Mouse (Mus musculus) intestine, embryonic 16.5 days (tissue): ENCODE measurements around the gene Piezo1. TPM values are rescaled to one million over a fixed set of nuclear protein-coding genes. Genes with fewer than 3 reads are reported as not detected.

Source experiments
- ATAC-seq: fragments of 200-750 bp; cut with Nextera tagmentation; 2 replicates; pipeline ENCODE4 v1.8.0; 2017; ENCODE audit warnings: moderate TSS enrichment, moderate library complexity
- H3K27ac ChIP-seq: fragments of 300-500 bp; sonication (generic); 2 replicates; pipeline ENCODE4 v1.5.1; 2014; ENCODE audit warnings: mild to moderate bottlenecking, low read length
- H3K27me3 ChIP-seq: fragments of 300-500 bp; sonication (generic); replicated peaks from 2 replicates; pipeline ENCODE4 v1.6.1; 2014; ENCODE audit warnings: low read length, control low read depth, mixed read lengths; ENCODE audit not compliant: control insufficient read depth, insufficient read depth
- H3K36me3 ChIP-seq: fragments of 300-500 bp; sonication (generic); 2 replicates; pipeline ENCODE4 v1.6.1; 2014; ENCODE audit warnings: low read length, control low read depth; ENCODE audit not compliant: control insufficient read depth, insufficient read depth
- H3K4me1 ChIP-seq: fragments of 300-500 bp; sonication (generic); 2 replicates; pipeline ENCODE4 v1.6.1; 2014; ENCODE audit warnings: low read length, control low read depth, mixed read lengths; ENCODE audit not compliant: control insufficient read depth, insufficient read depth
- H3K4me2 ChIP-seq: fragments of 300-500 bp; sonication (generic); 2 replicates; pipeline ENCODE4 v1.6.1; 2014; ENCODE audit warnings: low read depth, low read length, control low read depth
- H3K4me3 ChIP-seq: fragments of 300-500 bp; sonication (generic); 2 replicates; pipeline ENCODE4 v1.5.1; 2014; ENCODE audit warnings: mild to moderate bottlenecking, low read length
- H3K9ac ChIP-seq: fragments of 300-500 bp; sonication (generic); 2 replicates; pipeline ENCODE4 v1.6.1; 2014; ENCODE audit warnings: low read depth, low read length
- H3K9me3 ChIP-seq: fragments of 300-500 bp; sonication (generic); 2 replicates; pipeline ENCODE4 v1.6.1; 2016; ENCODE audit warnings: low read length, control low read depth; ENCODE audit not compliant: control insufficient read depth
- WGBS: fragments of 180-500 bp; shearing (Covaris S2); extraction: QIAGEN DNeasy Blood & Tissue Kit; methylation state at CpG from one replicate; pipeline ENCODE4 v1.1.7; 2014; 5-methylcytosine and 5-hydroxymethylcytosine counted together
- polyA plus RNA-seq: library from polyadenylated mRNA; unstranded; fragments of >200 nt; fragmentation: Nextera tagmentation; extraction: Ambion mirVana; gene quantifications from 2 replicates; pipeline ENCODE4 v1.2.1, GENCODE M21; 2015

Gene Piezo1
- polyA plus RNA-seq, 1 experiment from 2014 or later = 11.3 TPM

- no peaks in the 10 kb centered on the region for H3K9me3 ChIP-seq
- H3K4me1 ChIP-seq = peaks cover 14% of the 10 kb centered on the region; the same call in 1 of the 2 replicates
- no peak for ATAC-seq
- peaks cover 11% of the 10 kb centered on the region; the same call in 1 of the 2 replicates for H3K27me3 ChIP-seq
- no peak overlapping the region; the same call in 1 of the 2 replicates for H3K9ac ChIP-seq
- 20% methylated on average over 7 of the region's 7 CpGs for WGBS
- H3K4me2 ChIP-seq = peak overlapping the region; percentile 68
- H3K4me3 ChIP-seq = peak overlapping the region; percentile 41; the same call in 1 of the 2 replicates
- no peak overlapping the region for H3K27ac ChIP-seq
- H3K36me3 ChIP-seq = no peaks in the 10 kb centered on the region
Observed at GRCm38 (mm10) chr8:122459990-122460389, 91.1 kb downstream of the Piezo1 start.

- Histone ChIP-seq H3K27me3 (peaks cover 11% of the 10 kb centered on the region; the same call in 1 of the 2 replicates), H3K4me1 (peaks cover 14% of the 10 kb centered on the region; the same call in 1 of the 2 replicates), H3K9me3 (no peaks in the 10 kb centered on the region), H3K27ac (no peak overlapping the region), H3K9ac (no peak overlapping the region), H3K4me2 (no peak overlapping the region), H3K4me3 (no peak overlapping the region), H3K36me3 (no peaks in the 10 kb centered on the region)
- no peak for ATAC-seq
- 65% methylated on average over 6 of the region's 6 CpGs for WGBS
Observed at GRCm38 (mm10) chr8:122459218-122459900, 91.8 kb downstream of the Piezo1 start.

- no peak for ATAC-seq
- H3K27me3 ChIP-seq = peaks cover 11% of the 10 kb centered on the region; the same call in 1 of the 2 replicates
- peaks cover 6% of the 10 kb centered on the region; the same call in 1 of the 2 replicates for H3K4me1 ChIP-seq
- no peak overlapping the region for H3K4me3 ChIP-seq
- H3K9me3 ChIP-seq = no peaks in the 10 kb centered on the region
- no peak overlapping the region for H3K4me2 ChIP-seq
- H3K27ac ChIP-seq = no peak overlapping the region
- 81% methylated on average over 11 of the region's 11 CpGs for WGBS
- no peak overlapping the region for H3K9ac ChIP-seq
- H3K36me3 ChIP-seq = no peaks in the 10 kb centered on the region
Observed at GRCm38 (mm10) chr8:122457171-122457570, 94.0 kb downstream of the Piezo1 start.

- H3K9me3 ChIP-seq = no peaks in the 10 kb centered on the region
- H3K4me1 ChIP-seq = peaks cover 4% of the 10 kb centered on the region; the same call in 1 of the 2 replicates
- H3K27ac ChIP-seq = no peak overlapping the region
- no peak overlapping the region for H3K4me3 ChIP-seq
- H3K27me3 ChIP-seq = peaks cover under 1% of the 10 kb centered on the region; the same call in 1 of the 2 replicates
- no peak for ATAC-seq
- no peaks in the 10 kb centered on the region for H3K36me3 ChIP-seq
- no peak overlapping the region for H3K9ac ChIP-seq
- 85% methylated on average over 6 of the region's 6 CpGs for WGBS
- H3K4me2 ChIP-seq = no peak overlapping the region
Observed at GRCm38 (mm10) chr8:122454409-122454808, 96.7 kb downstream of the Piezo1 start.

GRCm38 (mm10) chr8:122452154-122452553 lies 99.0 kb downstream of the Piezo1 start:
- 88% methylated on average over 10 of the region's 10 CpGs for WGBS

GRCm38 (mm10) chr8:122451161-122451703 lies 99.9 kb downstream of the Piezo1 start:
- Histone ChIP-seq H3K27me3 (no peaks in the 10 kb centered on the region), H3K36me3 (no peaks in the 10 kb centered on the region), H3K9ac (no peak overlapping the region), H3K27ac (no peak overlapping the region), H3K4me1 (peaks cover 4% of the 10 kb centered on the region; the same call in 1 of the 2 replicates), H3K4me3 (no peak overlapping the region), H3K4me2 (no peak overlapping the region), H3K9me3 (no peaks in the 10 kb centered on the region)
- no peak for ATAC-seq
- 61% methylated on average over 7 of the region's 7 CpGs for WGBS

More at GRCm38 (mm10) chr8:122452154-122452553, 99.0 kb downstream of the Piezo1 start:
- no peaks in the 10 kb centered on the region for H3K9me3 ChIP-seq
- no peak overlapping the region for H3K4me2 ChIP-seq
- no peak for ATAC-seq
- no peak overlapping the region for H3K27ac ChIP-seq
- H3K9ac ChIP-seq = no peak overlapping the region
- H3K4me1 ChIP-seq = peaks cover 4% of the 10 kb centered on the region; the same call in 1 of the 2 replicates
- H3K36me3 ChIP-seq = no peaks in the 10 kb centered on the region
- no peaks in the 10 kb centered on the region for H3K27me3 ChIP-seq
- no peak overlapping the region for H3K4me3 ChIP-seq

GRCm38 (mm10) chr8:122445203-122445602 lies 105.9 kb downstream of the Piezo1 start:
- peak overlapping the region; percentile 63; the same call in 1 of the 2 replicates for H3K4me3 ChIP-seq
- H3K27me3 ChIP-seq = no peaks in the 10 kb centered on the region
- H3K9me3 ChIP-seq = no peaks in the 10 kb centered on the region
- peak overlapping the region; percentile 93 for H3K4me2 ChIP-seq
- H3K4me1 ChIP-seq = peaks cover 23% of the 10 kb centered on the region
- WGBS = 58% methylated on average over 3 of the region's 3 CpGs
- no peak overlapping the region for H3K27ac ChIP-seq
- 0 out of 2 replicates have a peak overlapping the region, but pooled peaks have one; percentile 10 for H3K9ac ChIP-seq
- ATAC-seq = no peak
- H3K36me3 ChIP-seq = no peaks in the 10 kb centered on the region

- WGBS = 2% methylated on average over 19 of the region's 19 CpGs
- H3K27me3 ChIP-seq = no peaks in the 10 kb centered on the region
- no peaks in the 10 kb centered on the region for H3K9me3 ChIP-seq
- peaks cover 6% of the 10 kb centered on the region for H3K36me3 ChIP-seq
- peak overlapping the region; percentile 93 for H3K4me2 ChIP-seq
- H3K4me1 ChIP-seq = peaks cover 23% of the 10 kb centered on the region
- ATAC-seq = peak; percentile 65
- peak overlapping the region; percentile 98 for H3K27ac ChIP-seq
- H3K4me3 ChIP-seq = peak overlapping the region; percentile 63
- H3K9ac ChIP-seq = peak overlapping the region; percentile 74
Observed at GRCm38 (mm10) chr8:122444058-122444748, 106.9 kb downstream of the Piezo1 start.
